Mouse (Mus musculus): Measurements from ENCODE around the gene Hectd2. TPM values are rescaled to one million over a fixed set of nuclear protein-coding genes. Genes with fewer than 3 reads are reported as not detected.

Hectd2 gene
- polyA plus RNA-seq, 1 experiment, result not detected

DNA sequence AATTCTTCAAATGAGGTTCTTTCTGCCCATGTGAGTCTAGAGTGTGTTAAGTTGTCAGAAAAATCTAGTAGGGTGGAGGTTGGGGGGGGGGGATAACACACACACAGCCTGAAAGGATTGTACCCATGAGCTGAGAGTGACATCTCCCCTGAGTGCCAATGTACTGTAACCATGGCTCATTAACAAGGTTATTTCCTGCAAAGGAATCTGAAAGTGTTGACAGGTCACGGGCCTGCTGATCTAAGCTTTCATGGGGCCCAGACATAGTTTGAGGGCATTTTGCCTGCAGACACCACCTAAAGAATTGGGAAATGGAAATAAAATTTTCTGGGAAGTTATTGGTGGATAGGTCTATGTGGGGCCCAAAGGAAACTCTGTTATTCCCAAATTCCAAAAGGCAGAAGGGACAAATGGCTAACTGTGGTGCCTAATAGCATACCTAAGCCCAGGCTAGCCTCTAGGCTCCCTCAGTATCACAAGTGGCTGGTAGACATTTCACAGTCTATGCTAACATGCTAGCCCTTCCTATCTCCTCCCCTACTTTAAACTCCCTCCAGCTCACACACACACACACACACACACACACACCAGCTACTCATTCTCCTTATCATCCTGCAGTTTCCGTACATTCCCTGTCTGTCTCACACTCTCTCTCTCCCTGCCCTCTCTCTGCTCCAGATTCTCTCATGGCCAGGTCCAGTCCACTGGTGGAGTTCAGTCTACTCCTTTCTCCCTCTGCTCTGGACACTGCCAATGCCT lies 114.6 kb downstream of the Hectd2 start:
- no peak overlapping the region for H3K4me3 ChIP-seq (replicated peaks)
- no peaks in the 10 kb centered on the region for H3K9me3 ChIP-seq (ENCODE audit: control insufficient read depth, low read length)
- H3K27me3 ChIP-seq (ENCODE audit: control insufficient read depth), result no peaks in the 10 kb centered on the region
- TF ChIP-seq GATA1 (IDR thresholded peaks at IDR 0.05; ENCODE audit: low read length) (no peak), TAL1 (IDR thresholded peaks at IDR 0.05; ENCODE audit: low read length) (no peak)
- H3K4me1 ChIP-seq (ENCODE audit: control insufficient read depth), result no peaks in the 10 kb centered on the region
- H3K36me3 ChIP-seq (ENCODE audit: control insufficient read depth), result no peaks in the 10 kb centered on the region

DNA sequence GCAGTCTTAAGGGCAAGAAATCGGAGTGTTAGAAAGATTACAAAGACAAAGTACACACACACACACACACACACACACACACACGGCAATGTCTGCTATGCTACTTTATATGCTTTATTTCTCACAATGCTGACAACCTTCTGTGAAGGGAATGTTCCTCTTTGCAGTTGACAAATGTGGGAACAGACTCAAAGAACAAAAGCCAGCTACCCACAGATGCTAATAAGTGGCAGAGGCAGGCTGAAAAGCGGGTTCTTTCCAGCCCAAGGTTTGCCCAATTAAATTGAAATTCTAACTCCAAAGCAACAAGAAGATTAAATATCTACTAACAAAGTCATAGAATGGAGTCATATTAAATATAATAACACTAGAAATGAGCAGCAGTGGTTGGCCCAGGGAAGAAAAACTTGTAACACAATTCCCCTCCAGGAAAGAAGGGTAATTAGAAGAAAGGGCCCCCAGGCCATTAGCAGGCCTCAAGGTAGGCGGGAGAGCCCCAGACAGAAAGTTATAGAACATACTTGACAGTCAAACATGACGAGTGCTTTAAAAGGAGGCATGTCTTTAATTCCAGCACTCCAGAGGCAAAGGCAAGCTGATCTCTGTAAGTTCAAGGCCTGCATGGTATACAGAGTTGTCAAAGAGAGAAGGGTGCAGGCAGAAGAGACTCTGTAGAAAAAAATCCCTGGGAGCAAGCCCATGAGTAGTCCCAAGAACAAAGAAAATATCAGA lies 115.4 kb downstream of the Hectd2 start:
- Histone ChIP-seq H3K9me3 (ENCODE audit: control insufficient read depth, low read length) (no peaks in the 10 kb centered on the region), H3K4me3 (replicated peaks) (no peak overlapping the region)
- TF ChIP-seq TAL1 (IDR thresholded peaks at IDR 0.05; ENCODE audit: low read length) (no peak), GATA1 (IDR thresholded peaks at IDR 0.05; ENCODE audit: low read length) (no peak)

More for the DNA sequence above, 115.4 kb downstream of the Hectd2 start:
- Histone ChIP-seq H3K36me3 (ENCODE audit: control insufficient read depth) (no peaks in the 10 kb centered on the region), H3K4me1 (ENCODE audit: control insufficient read depth) (no peaks in the 10 kb centered on the region), H3K27me3 (ENCODE audit: control insufficient read depth) (no peaks in the 10 kb centered on the region)

Other genes starting within 250 kb of the Hectd2 start
- gene Pcgf5, start 206.3 kb upstream of the Hectd2 start, polyA plus RNA-seq (2012), result 0.57 and 0.65 TPM in 2 replicates
- not detected in 2 replicates for gene Ppp1r3c, start 182.0 kb downstream of the Hectd2 start, polyA plus RNA-seq (2012)